Mouse (Mus musculus) small intestine, adult 2 months (tissue): ENCODE data around the gene Zfp987.
"Not testable (repeated sequence)": the region's sequence is repeated elsewhere in the genome, so short reads cannot be mapped to it uniquely, and the experiment has no call there.

Source experiments
- CTCF ChIP-seq: fragments of 200-500 bp; IDR thresholded peaks from 2 replicates; pipeline ENCODE4 v1.5.1; 2012; ENCODE audit warnings: low read depth, mild to moderate bottlenecking, control low read depth, inconsistent platforms, low read length, moderate library complexity, mixed read lengths; ENCODE audit not compliant: insufficient replicate concordance, insufficient read length; ENCODE audit errors: extremely low read depth
- POLR2A ChIP-seq: fragments of 200-500 bp; IDR thresholded peaks from 2 replicates; pipeline ENCODE4 v1.6.1; 2012; ENCODE audit warnings: low read depth, mild to moderate bottlenecking, control low read depth, inconsistent platforms, low read length, moderate library complexity

DNA sequence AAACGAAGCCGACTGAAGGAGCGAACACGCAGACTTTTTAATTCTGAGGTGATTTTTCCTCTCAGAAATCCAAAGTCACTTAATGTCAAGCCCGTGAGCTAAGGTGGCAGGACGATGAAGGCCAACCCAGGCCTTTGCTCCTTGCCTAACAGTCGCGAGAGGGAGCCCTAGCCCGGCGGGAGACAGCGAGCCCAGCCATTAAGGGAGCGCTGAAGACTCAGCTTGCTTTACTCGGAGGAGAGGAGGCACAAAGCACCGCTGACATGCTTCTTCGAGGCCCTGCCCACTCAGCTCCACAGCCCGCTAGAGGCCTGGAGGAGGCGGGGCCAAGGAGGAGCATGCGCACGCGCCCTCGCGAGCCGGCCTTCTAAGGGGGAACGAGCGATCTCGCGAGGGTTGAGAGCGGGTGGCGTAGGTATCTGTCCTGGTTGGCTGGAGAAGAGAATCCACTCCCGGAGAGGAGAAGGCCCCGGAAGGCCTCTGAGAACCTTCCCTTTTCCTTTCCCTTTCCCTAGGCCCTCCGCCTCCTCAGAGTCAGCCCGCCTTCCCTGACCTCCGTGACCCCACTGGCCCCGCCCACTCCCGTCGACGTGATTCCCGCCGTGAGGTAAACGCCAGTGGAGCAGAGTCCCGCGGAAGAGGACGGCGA lies 30.0 kb upstream of the Zfp987 start:
- TF ChIP-seq CTCF, POLR2A: not testable (repeated sequence)
